Mouse (Mus musculus) neural tube, embryonic 12.5 days (tissue): ENCODE results near the gene Pcnx. TPM values are rescaled to one million over a fixed set of nuclear protein-coding genes. Genes with fewer than 3 reads are reported as not detected.
A peak's percentile ranks its signal among the peaks of the same experiment; 100 is the strongest.

Experiments
- ATAC-seq: fragments of 200-750 bp; cut with Nextera tagmentation; 2 replicates; pipeline ENCODE4 v1.8.0; 2017; ENCODE audit warnings: low read depth, mild to moderate bottlenecking, moderate TSS enrichment, moderate library complexity; ENCODE audit not compliant: low FRiP score
- H3K27ac ChIP-seq: fragments of 300-500 bp; sonication (generic); 2 replicates; pipeline ENCODE4 v1.5.1; 2016
- H3K27me3 ChIP-seq: fragments of 300-500 bp; sonication (generic); replicated peaks from 2 replicates; pipeline ENCODE4 v1.6.1; 2016; ENCODE audit warnings: mild to moderate bottlenecking
- H3K36me3 ChIP-seq: fragments of 300-500 bp; sonication (generic); 2 replicates; pipeline ENCODE4 v1.6.1; 2016; ENCODE audit warnings: mild to moderate bottlenecking
- H3K4me1 ChIP-seq: fragments of 300-500 bp; sonication (generic); 2 replicates; pipeline ENCODE4 v1.6.1; 2016
- H3K4me2 ChIP-seq: fragments of 300-500 bp; sonication (generic); replicated peaks from 2 replicates; pipeline ENCODE4 v1.6.1; 2016; ENCODE audit warnings: mild to moderate bottlenecking
- H3K4me3 ChIP-seq: fragments of 300-500 bp; sonication (generic); 2 replicates; pipeline ENCODE4 v1.5.1; 2016
- H3K9ac ChIP-seq: fragments of 300-500 bp; sonication (generic); 2 replicates; pipeline ENCODE4 v1.6.1; 2016; ENCODE audit warnings: mild to moderate bottlenecking
- H3K9me3 ChIP-seq: fragments of 300-500 bp; sonication (generic); 2 replicates; pipeline ENCODE4 v1.6.1; 2016; ENCODE audit warnings: mild to moderate bottlenecking
- WGBS: fragments of 180-500 bp; shearing (Covaris S2); methylation state at CpG from one replicate; pipeline ENCODE4 v1.1.7; 2016; 5-methylcytosine and 5-hydroxymethylcytosine counted together
- polyA plus RNA-seq: library from polyadenylated mRNA; unstranded; fragments of >200 nt; fragmentation: Nextera tagmentation; extraction: Ambion mirVana; gene quantifications from 2 replicates; pipeline ENCODE4 v1.2.1, GENCODE M21; 2016

Pcnx gene
- polyA plus RNA-seq, 1 experiment from 2014 or later, result 11.7 TPM

- no peak overlapping the region for H3K27ac ChIP-seq
- H3K9me3 ChIP-seq, result no peaks in the 10 kb centered on the region
- H3K27me3 ChIP-seq, result no peaks in the 10 kb centered on the region
- ATAC-seq, result no peak
- no peak overlapping the region for H3K4me2 ChIP-seq
- WGBS, result 41% methylated on average over 4 of the region's 4 CpGs
- no peak overlapping the region for H3K4me3 ChIP-seq
- peaks cover 11% of the 10 kb centered on the region for H3K4me1 ChIP-seq
- no peak overlapping the region for H3K9ac ChIP-seq
- no peaks in the 10 kb centered on the region for H3K36me3 ChIP-seq
Observed at GRCm38 (mm10) chr12:81857251-81857650, 2.6 kb upstream of the Pcnx start.

- H3K4me2 ChIP-seq, result no peak overlapping the region
- no peak overlapping the region for H3K4me3 ChIP-seq
- no peaks in the 10 kb centered on the region for H3K27me3 ChIP-seq
- ATAC-seq, result no peak
- WGBS, result 67% methylated on average over 8 of the region's 8 CpGs
- H3K27ac ChIP-seq, result no peak overlapping the region
- H3K9ac ChIP-seq, result no peak overlapping the region
- peaks cover 18% of the 10 kb centered on the region for H3K4me1 ChIP-seq
- no peaks in the 10 kb centered on the region for H3K9me3 ChIP-seq
- no peaks in the 10 kb centered on the region for H3K36me3 ChIP-seq
Observed at GRCm38 (mm10) chr12:81857978-81858569, 1.7 kb upstream of the Pcnx start.

- Histone ChIP-seq H3K36me3 (no peaks in the 10 kb centered on the region), H3K9ac (peak overlapping the region; percentile 95), H3K4me1 (peaks cover 22% of the 10 kb centered on the region), H3K4me2 (peak overlapping the region; percentile 75), H3K27me3 (no peaks in the 10 kb centered on the region), H3K9me3 (no peaks in the 10 kb centered on the region), H3K27ac (peak overlapping the region; percentile 90), H3K4me3 (peak overlapping the region; percentile 97)
- peak; percentile 86 for ATAC-seq
- under 1% methylated on average over 106 of the region's 107 CpGs for WGBS
Observed at GRCm38 (mm10) chr12:81860308-81861181, 722 bp downstream of the Pcnx start.

- ATAC-seq, result no peak
- Histone ChIP-seq H3K4me3 (peak overlapping the region; percentile 97), H3K36me3 (no peaks in the 10 kb centered on the region), H3K27me3 (no peaks in the 10 kb centered on the region), H3K4me2 (peak overlapping the region; percentile 75), H3K9me3 (no peaks in the 10 kb centered on the region), H3K27ac (no peak overlapping the region), H3K9ac (peak overlapping the region; percentile 95), H3K4me1 (peaks cover 22% of the 10 kb centered on the region)
- WGBS, result 25% methylated on average over 18 of the region's 18 CpGs
Observed at GRCm38 (mm10) chr12:81861199-81862085, 1.6 kb downstream of the Pcnx start.

- Histone ChIP-seq H3K9ac (peak overlapping the region; percentile 39; the same call in 1 of the 2 replicates), H3K36me3 (no peaks in the 10 kb centered on the region), H3K9me3 (no peaks in the 10 kb centered on the region), H3K4me1 (peaks cover 22% of the 10 kb centered on the region), H3K4me2 (peak overlapping the region; percentile 75), H3K4me3 (peak overlapping the region; percentile 97; the same call in 1 of the 2 replicates), H3K27me3 (no peaks in the 10 kb centered on the region), H3K27ac (no peak overlapping the region)
- 55% methylated on average over 8 of the region's 8 CpGs for WGBS
- no peak for ATAC-seq
Observed at GRCm38 (mm10) chr12:81862351-81862802, 2.6 kb downstream of the Pcnx start.

GRCm38 (mm10) chr12:81863949-81864348 is 4.1 kb downstream of the Pcnx start:
- Histone ChIP-seq H3K27ac (no peak overlapping the region), H3K4me3 (no peak overlapping the region), H3K36me3 (no peaks in the 10 kb centered on the region), H3K9me3 (no peaks in the 10 kb centered on the region), H3K4me2 (no peak overlapping the region), H3K9ac (no peak overlapping the region), H3K27me3 (no peaks in the 10 kb centered on the region), H3K4me1 (peaks cover 22% of the 10 kb centered on the region)
- WGBS, result 88% methylated on average over 4 of the region's 4 CpGs
- ATAC-seq, result no peak

- ATAC-seq, result no peak
- H3K36me3 ChIP-seq, result no peaks in the 10 kb centered on the region
- WGBS, result 89% methylated on average over 6 of the region's 6 CpGs
Observed at GRCm38 (mm10) chr12:81865183-81865582, 5.4 kb downstream of the Pcnx start.

GRCm38 (mm10) chr12:81867316-81867715 is 7.5 kb downstream of the Pcnx start:
- Histone ChIP-seq H3K9me3 (no peaks in the 10 kb centered on the region), H3K4me1 (peaks cover 10% of the 10 kb centered on the region), H3K27me3 (no peaks in the 10 kb centered on the region), H3K36me3 (no peaks in the 10 kb centered on the region), H3K27ac (no peak overlapping the region), H3K4me2 (no peak overlapping the region), H3K9ac (no peak overlapping the region), H3K4me3 (no peak overlapping the region)
- ATAC-seq, result no peak
- 90% methylated on average over 4 of the region's 4 CpGs for WGBS

More at GRCm38 (mm10) chr12:81865183-81865582, 5.4 kb downstream of the Pcnx start:
- no peak overlapping the region for H3K4me2 ChIP-seq
- no peaks in the 10 kb centered on the region for H3K9me3 ChIP-seq
- H3K9ac ChIP-seq, result no peak overlapping the region
- H3K27ac ChIP-seq, result no peak overlapping the region
- H3K27me3 ChIP-seq, result no peaks in the 10 kb centered on the region
- H3K4me3 ChIP-seq, result no peak overlapping the region
- peaks cover 22% of the 10 kb centered on the region for H3K4me1 ChIP-seq

- no peak overlapping the region for H3K27ac ChIP-seq
- no peak overlapping the region for H3K4me3 ChIP-seq
- WGBS, result 83% methylated on average over 3 of the region's 3 CpGs
- no peak overlapping the region for H3K9ac ChIP-seq
- H3K27me3 ChIP-seq, result no peaks in the 10 kb centered on the region
- H3K4me2 ChIP-seq, result no peak overlapping the region
- no peaks in the 10 kb centered on the region for H3K9me3 ChIP-seq
- no peak for ATAC-seq
- H3K4me1 ChIP-seq, result peaks cover 11% of the 10 kb centered on the region; the same call in 1 of the 2 replicates
- no peaks in the 10 kb centered on the region for H3K36me3 ChIP-seq
Observed at GRCm38 (mm10) chr12:81869205-81869940, 9.6 kb downstream of the Pcnx start.

GRCm38 (mm10) chr12:81873345-81873744 is 13.5 kb downstream of the Pcnx start:
- Histone ChIP-seq H3K9me3 (no peaks in the 10 kb centered on the region), H3K9ac (no peak overlapping the region), H3K4me1 (peaks cover 7% of the 10 kb centered on the region; the same call in 1 of the 2 replicates), H3K27me3 (no peaks in the 10 kb centered on the region), H3K4me3 (no peak overlapping the region), H3K27ac (no peak overlapping the region), H3K36me3 (no peaks in the 10 kb centered on the region), H3K4me2 (no peak overlapping the region)
- 44% methylated on average over 4 of the region's 4 CpGs for WGBS
- ATAC-seq, result no peak

- H3K4me3 ChIP-seq, result no peak overlapping the region
- no peaks in the 10 kb centered on the region for H3K27me3 ChIP-seq
- H3K36me3 ChIP-seq, result no peaks in the 10 kb centered on the region
- no peaks in the 10 kb centered on the region; the same call in 1 of the 2 replicates for H3K4me1 ChIP-seq
- ATAC-seq, result no peak
- no peaks in the 10 kb centered on the region for H3K9me3 ChIP-seq
- no peak overlapping the region for H3K4me2 ChIP-seq
- no peak overlapping the region for H3K9ac ChIP-seq
- WGBS, result over 99% methylated on average over 3 of the region's 3 CpGs
- H3K27ac ChIP-seq, result no peak overlapping the region
Observed at GRCm38 (mm10) chr12:81880161-81880560, 20.3 kb downstream of the Pcnx start.
